9 mouse cellular contexts compared by ENCODE assay signal in genomic region chr6:52211170-52211935, GRCm38 (mm10). TPM values are rescaled to one million over a fixed set of nuclear protein-coding genes. Genes with fewer than 3 reads are reported as not detected.
DNase-seq lines count a peak whose midpoint lies in the region; ATAC-seq and TF ChIP-seq lines count a peak whose summit lies in the region.
"Had no signal": no experiment of that assay in that cellular context is flagged by ENCODE, and none has a peak within 500 bp of the region (broad histone marks: within the 10 kb centered on the region; RNA-seq: fewer than 3 reads in every experiment).

No protein-coding gene starts in this region.

- 3% methylated on average over 37 of the region's 37 CpGs for WGBS in lung, embryonic 15.5 days
- under 1% methylated on average over 37 of the region's 37 CpGs for WGBS in neural tube, embryonic 14.5 days

- peak; percentile 71 for DNase-seq in CD4-positive helper T cell, adult 2 months (ENCODE audit: low read depth, low spot score)
- peak; percentile 92 for DNase-seq in adrenal gland, postnatal 10 days
- peak; percentile 76 to 80 for DNase-seq in heart, postnatal 10 days
- peak; percentile 88 to 93 for DNase-seq in kidney, postnatal 25 days
- DNase-seq in thymus, postnatal 14 days, result peak; percentile 77

- peak overlapping the region; percentile 61 for H3K4me2 ChIP-seq in lung, embryonic 15.5 days
- H3K4me2 ChIP-seq in neural tube, embryonic 14.5 days (ENCODE audit: low read depth, low read length), result peak overlapping the region; percentile 99
- H3K4me2 ChIP-seq: embryonic facial prominence, embryonic 12.5 days had no signal

- TF ChIP-seq POLR2A in embryonic fibroblast, embryonic 13.5 days (IDR thresholded peaks at IDR 0.05; ENCODE audit: low read depth, low read length), result peak; percentile 41; the same call in 1 of the 2 replicates

- H3K9ac ChIP-seq in lung, embryonic 15.5 days, result peak overlapping the region; percentile 35
- H3K9ac ChIP-seq in neural tube, embryonic 14.5 days (replicated peaks; ENCODE audit: low read depth, low read length), result peak overlapping the region; percentile 98
- H3K9ac ChIP-seq: embryonic facial prominence, embryonic 12.5 days had no signal

- H3K27me3 ChIP-seq in lung, embryonic 15.5 days, result peaks cover 96% of the 10 kb centered on the region
- no peaks in the 10 kb centered on the region for H3K27me3 ChIP-seq in neural tube, embryonic 14.5 days (ENCODE audit: control insufficient read depth, insufficient read depth, low read length)

- intact Hi-C loops in heart, postnatal 10 days (cut with DNase I), result no loop called here

- H3K4me1 ChIP-seq in embryonic fibroblast, embryonic 13.5 days (ENCODE audit: control insufficient read depth, insufficient read depth, low read length), result no peaks in the 10 kb centered on the region
- peaks cover 13% of the 10 kb centered on the region; the same call in 1 of the 2 replicates for H3K4me1 ChIP-seq in lung, embryonic 15.5 days
- H3K4me1 ChIP-seq in neural tube, embryonic 14.5 days (ENCODE audit: control insufficient read depth, insufficient read depth, low read length), result peaks cover 40% of the 10 kb centered on the region
- H3K4me1 ChIP-seq: embryonic facial prominence, embryonic 12.5 days had no signal

- H3K27ac ChIP-seq in embryonic fibroblast, embryonic 13.5 days (ENCODE audit: insufficient read depth, low read length), result no peak overlapping the region
- peak overlapping the region; percentile 43; the same call in 1 of the 2 replicates for H3K27ac ChIP-seq in lung, embryonic 15.5 days
- peak overlapping the region; percentile 99 for H3K27ac ChIP-seq in neural tube, embryonic 14.5 days (ENCODE audit: low read depth, low read length)
- H3K27ac ChIP-seq: embryonic facial prominence, embryonic 12.5 days had no signal

- no peaks in the 10 kb centered on the region for H3K9me3 ChIP-seq in lung, embryonic 15.5 days
- no peaks in the 10 kb centered on the region for H3K9me3 ChIP-seq in neural tube, embryonic 14.5 days (ENCODE audit: control insufficient read depth, low read length)
- H3K9me3 ChIP-seq: embryonic facial prominence, embryonic 12.5 days had no signal

- H3K4me3 ChIP-seq in embryonic fibroblast, embryonic 13.5 days (ENCODE audit: insufficient read depth, low read length), result peak overlapping the region; percentile 71
- peak overlapping the region; percentile 42 for H3K4me3 ChIP-seq in lung, embryonic 15.5 days
- H3K4me3 ChIP-seq in neural tube, embryonic 14.5 days (ENCODE audit: low read depth, low read length), result peak overlapping the region; percentile 88
- H3K4me3 ChIP-seq: embryonic facial prominence, embryonic 12.5 days had no signal

- peak; percentile 53; the same call in 1 of the 2 replicates for TF ChIP-seq CTCF in embryonic fibroblast, embryonic 13.5 days (IDR thresholded peaks at IDR 0.05; ENCODE audit: borderline replicate concordance, insufficient read depth, low read length)

- ATAC-seq in lung, embryonic 15.5 days (ENCODE audit: borderline replicate concordance, extremely low read depth, low FRiP score, low TSS enrichment), result peak; percentile 44
- ATAC-seq in neural tube, embryonic 14.5 days (ENCODE audit: low read depth), result peak; percentile 33

- no peaks in the 10 kb centered on the region for H3K36me3 ChIP-seq in lung, embryonic 15.5 days
- peaks cover 4% of the 10 kb centered on the region; the same call in 1 of the 2 replicates for H3K36me3 ChIP-seq in neural tube, embryonic 14.5 days (ENCODE audit: control insufficient read depth, insufficient read depth, low read length)
- H3K36me3 ChIP-seq: embryonic facial prominence, embryonic 12.5 days had no signal

RNA-seq across cellular contexts. Expression of gene Hoxa3, which starts 1.8 kb away (rescaled TPM):
- 10 to 100 TPM in 1 of 2 experiments, 1 to 10 TPM in 1; 5.9 to 13.5 TPM for total RNA-seq in adrenal gland, postnatal 10 days (2021)
- polyA plus RNA-seq in embryonic fibroblast, embryonic 13.5 days (2011; ENCODE audit: insufficient read length, low read depth, missing spikeins), result 10.2 and 13.5 TPM in 2 replicates
- total RNA-seq in heart, postnatal 10 days (2021), result 1 to 10 TPM; 1.5 TPM
- polyA plus RNA-seq in lung, embryonic 15.5 days (2015; fragmentation: Nextera tagmentation; extraction: Ambion mirVana), result 7.5 and 9.4 TPM in 2 replicates
- 10.8 and 13.4 TPM in 2 replicates for polyA plus RNA-seq in neural tube, embryonic 14.5 days (2014; fragmentation: Nextera tagmentation; extraction: Ambion mirVana)

RNA-seq across cellular contexts. Expression of gene Gm28308, which starts 1.8 kb away (rescaled TPM):
- 1 to 10 TPM in 1 of 2 experiments, under 1 TPM in 1; 0.91 to 1.5 TPM for total RNA-seq in adrenal gland, postnatal 10 days (2021)
- polyA plus RNA-seq in embryonic fibroblast, embryonic 13.5 days (2011; ENCODE audit: insufficient read length, low read depth, missing spikeins), result 0.89 TPM in 1 of 2 replicates, not detected in the other
- not detected for total RNA-seq in heart, postnatal 10 days (2021)
- polyA plus RNA-seq in lung, embryonic 15.5 days (2015; fragmentation: Nextera tagmentation; extraction: Ambion mirVana), result not detected in 2 replicates
- 4.2 TPM in 1 of 2 replicates, not detected in the other for polyA plus RNA-seq in neural tube, embryonic 14.5 days (2014; fragmentation: Nextera tagmentation; extraction: Ambion mirVana)
- polyA plus RNA-seq: embryonic facial prominence, embryonic 12.5 days had no signal

RNA-seq across cellular contexts. Expression of gene Hoxa6, which starts 2.8 kb away (rescaled TPM):
- total RNA-seq in adrenal gland, postnatal 10 days (2021), result 1 to 10 TPM; 4.8 to 8.6 TPM
- 2.8 and 4.2 TPM in 2 replicates for polyA plus RNA-seq in embryonic fibroblast, embryonic 13.5 days (2011; ENCODE audit: insufficient read length, low read depth, missing spikeins)
- not detected for total RNA-seq in heart, postnatal 10 days (2021)
- 2.9 and 3.1 TPM in 2 replicates for polyA plus RNA-seq in lung, embryonic 15.5 days (2015; fragmentation: Nextera tagmentation; extraction: Ambion mirVana)
- polyA plus RNA-seq in neural tube, embryonic 14.5 days (2014; fragmentation: Nextera tagmentation; extraction: Ambion mirVana), result 10.1 and 15.7 TPM in 2 replicates
- polyA plus RNA-seq: embryonic facial prominence, embryonic 12.5 days had no signal

RNA-seq across cellular contexts. Expression of gene Hoxa5, which starts 7.0 kb away (rescaled TPM):
- 10 to 100 TPM; 28.0 to 28.2 TPM for total RNA-seq in adrenal gland, postnatal 10 days (2021)
- 11.9 and 18.6 TPM in 2 replicates for polyA plus RNA-seq in embryonic fibroblast, embryonic 13.5 days (2011; ENCODE audit: insufficient read length, low read depth, missing spikeins)
- total RNA-seq in heart, postnatal 10 days (2021), result 1 to 10 TPM; 1.2 to 1.6 TPM
- 48.2 and 48.7 TPM in 2 replicates for polyA plus RNA-seq in lung, embryonic 15.5 days (2015; fragmentation: Nextera tagmentation; extraction: Ambion mirVana)
- polyA plus RNA-seq in neural tube, embryonic 14.5 days (2014; fragmentation: Nextera tagmentation; extraction: Ambion mirVana), result 20.9 and 30.6 TPM in 2 replicates

RNA-seq across cellular contexts. Expression of gene Hoxa7, which starts 10.3 kb away (rescaled TPM):
- 10 to 100 TPM; 21.5 to 26.6 TPM for total RNA-seq in adrenal gland, postnatal 10 days (2021)
- polyA plus RNA-seq in embryonic fibroblast, embryonic 13.5 days (2011; ENCODE audit: insufficient read length, low read depth, missing spikeins), result 15.8 and 21.6 TPM in 2 replicates
- under 1 TPM; 0.40 to 0.41 TPM for total RNA-seq in heart, postnatal 10 days (2021)
- polyA plus RNA-seq in lung, embryonic 15.5 days (2015; fragmentation: Nextera tagmentation; extraction: Ambion mirVana), result 4.9 and 5.5 TPM in 2 replicates
- 90.8 and 110 TPM in 2 replicates for polyA plus RNA-seq in neural tube, embryonic 14.5 days (2014; fragmentation: Nextera tagmentation; extraction: Ambion mirVana)
